Mouse (Mus musculus) liver, adult (tissue): ENCODE results near the gene Olfm1.

Experiments used
- GATA4 ChIP-seq: IDR thresholded peaks from 2 replicates; pipeline ENCODE4 v1.6.1; 2014; ENCODE audit warnings: mild to moderate bottlenecking, low read length; ENCODE audit not compliant: insufficient replicate concordance

The Olfm1 gene

DNA sequence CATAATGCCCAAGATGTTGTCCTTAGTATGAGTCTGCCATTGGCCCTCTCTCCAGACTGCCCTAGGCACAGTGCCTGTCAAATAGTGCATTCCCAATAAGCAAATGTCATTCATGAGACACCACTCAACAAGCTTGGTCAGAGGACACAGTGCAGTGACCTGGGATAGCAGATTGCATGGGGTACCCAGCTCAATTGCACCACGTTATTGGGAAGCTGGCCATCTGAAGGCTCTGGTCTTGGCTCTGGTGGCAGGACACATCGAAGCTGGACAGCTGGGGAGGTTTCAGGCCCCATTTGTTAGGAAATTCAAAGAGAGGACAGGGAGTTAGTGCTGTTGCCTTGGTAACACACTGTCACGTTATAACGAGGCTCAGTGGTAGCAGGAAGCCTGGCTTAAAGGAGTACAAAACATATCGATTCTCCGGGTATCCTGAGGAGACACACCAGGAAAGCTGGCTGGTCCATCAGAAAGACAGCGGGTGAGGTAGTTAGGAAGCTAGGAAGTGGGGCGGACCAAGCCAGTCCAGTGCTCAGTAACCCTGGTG lies 4.3 kb upstream of the Olfm1 start:
- no peak for TF ChIP-seq GATA4

DNA sequence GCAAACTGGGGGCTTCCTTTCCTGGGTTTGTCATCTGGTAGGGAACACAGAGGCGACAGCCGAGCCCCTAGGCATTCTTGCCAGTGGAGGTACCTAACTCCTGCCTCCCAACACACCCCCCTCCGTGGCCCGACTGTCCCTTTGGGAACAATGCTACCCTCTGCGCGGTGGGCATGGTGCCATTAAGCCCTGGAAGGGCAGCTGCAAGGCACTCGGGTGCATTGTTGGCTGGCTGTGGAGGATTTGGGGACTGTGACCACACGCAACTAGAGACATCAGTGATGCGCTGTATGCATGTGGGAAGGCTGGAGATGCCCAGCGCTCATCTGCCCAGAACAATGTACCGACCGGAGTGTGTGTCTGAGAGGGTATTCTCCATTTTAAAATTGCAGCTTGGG lies 897 bp downstream of the Olfm1 start:
- no peak for TF ChIP-seq GATA4

DNA sequence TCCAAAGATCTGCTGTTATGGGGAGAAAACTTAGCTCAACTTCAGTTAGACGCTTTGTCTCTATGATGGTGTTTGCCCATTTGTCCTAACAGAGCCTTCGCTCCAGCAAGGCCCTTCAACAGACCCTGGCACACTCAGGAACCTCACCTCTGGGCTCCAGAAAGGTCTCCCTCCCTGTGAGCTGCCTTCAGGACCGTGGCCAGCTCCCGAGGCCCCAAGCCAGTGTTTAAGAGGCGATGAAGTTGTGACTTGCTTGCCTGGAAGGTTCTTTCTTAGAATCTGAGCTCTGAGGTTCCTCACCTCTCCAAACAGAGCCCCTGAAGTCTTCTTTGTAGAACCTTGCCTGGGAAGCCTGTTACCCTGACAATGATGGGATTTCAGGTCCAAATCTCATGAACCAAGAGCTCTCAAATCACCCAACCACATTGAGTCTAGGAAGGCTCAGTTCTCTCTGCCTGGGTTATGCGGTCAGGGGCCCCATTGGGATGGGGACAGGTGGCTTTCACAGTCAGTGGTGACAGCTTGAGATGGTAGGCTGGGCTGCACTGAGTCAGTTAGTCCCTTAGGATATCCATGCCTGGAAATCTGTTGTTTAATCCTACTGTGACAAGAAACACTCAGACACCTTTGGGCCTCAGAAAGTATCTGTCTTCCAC lies 2.3 kb downstream of the Olfm1 start:
- TF ChIP-seq GATA4 = no peak

DNA sequence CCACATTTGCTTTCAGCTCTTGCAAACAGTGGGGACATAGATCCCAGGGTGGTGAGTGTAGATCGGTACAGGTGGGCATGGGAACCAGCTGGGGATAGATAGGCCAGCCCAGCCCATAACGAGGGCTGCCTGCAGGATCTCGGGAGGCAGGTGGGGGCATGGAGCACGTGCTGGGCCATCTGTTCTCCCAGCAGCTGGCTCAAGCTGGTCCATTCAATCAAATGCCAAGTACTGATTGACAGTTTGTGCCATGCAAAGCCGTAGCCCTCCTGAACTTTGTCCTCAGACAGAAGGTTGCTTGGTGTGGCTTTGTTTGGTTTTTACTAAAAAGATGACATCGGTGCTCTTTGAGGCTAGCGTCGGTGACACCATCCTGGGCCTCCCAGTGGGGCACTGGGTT lies 2.9 kb downstream of the Olfm1 start:
- TF ChIP-seq GATA4 = no peak

DNA sequence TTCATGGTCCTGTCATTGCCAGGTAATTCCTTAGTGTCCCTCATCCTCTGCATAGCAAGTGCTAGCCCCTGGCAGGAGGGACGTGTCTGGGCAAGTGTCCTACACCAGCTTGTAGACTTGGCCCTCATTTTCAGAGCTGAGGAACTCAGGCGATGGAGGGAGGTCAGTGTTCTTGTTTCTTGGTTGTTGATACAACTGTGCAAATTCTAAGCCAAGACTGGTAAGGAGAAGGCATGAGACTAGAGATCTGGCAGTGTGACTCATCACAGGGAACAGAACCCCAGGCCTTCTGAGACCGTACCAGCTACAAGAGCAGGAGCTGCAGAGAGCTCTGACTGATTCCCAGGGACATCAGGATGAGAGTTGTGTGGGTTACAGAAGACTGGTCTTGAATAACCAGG lies 8.6 kb downstream of the Olfm1 start:
- no peak for TF ChIP-seq GATA4

DNA sequence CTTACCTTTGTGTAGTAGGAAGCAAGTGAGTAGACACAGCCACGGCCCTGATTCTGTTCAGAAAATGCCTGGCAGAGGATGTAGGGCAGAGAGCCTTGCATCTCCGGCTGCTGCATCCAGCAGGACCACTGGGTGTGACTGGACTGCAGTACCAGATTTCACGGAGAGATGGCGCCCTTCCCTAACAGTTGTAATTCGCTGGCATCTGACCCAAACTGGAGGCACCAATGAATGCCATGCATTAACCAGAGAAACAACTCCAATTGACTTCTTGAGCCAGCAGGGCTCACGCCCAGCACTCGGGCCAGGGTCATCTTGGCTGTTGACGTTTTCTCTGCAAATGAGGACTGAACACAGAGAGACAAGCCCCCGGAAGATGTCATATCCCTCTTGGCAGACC lies 11.4 kb downstream of the Olfm1 start:
- no peak for TF ChIP-seq GATA4

DNA sequence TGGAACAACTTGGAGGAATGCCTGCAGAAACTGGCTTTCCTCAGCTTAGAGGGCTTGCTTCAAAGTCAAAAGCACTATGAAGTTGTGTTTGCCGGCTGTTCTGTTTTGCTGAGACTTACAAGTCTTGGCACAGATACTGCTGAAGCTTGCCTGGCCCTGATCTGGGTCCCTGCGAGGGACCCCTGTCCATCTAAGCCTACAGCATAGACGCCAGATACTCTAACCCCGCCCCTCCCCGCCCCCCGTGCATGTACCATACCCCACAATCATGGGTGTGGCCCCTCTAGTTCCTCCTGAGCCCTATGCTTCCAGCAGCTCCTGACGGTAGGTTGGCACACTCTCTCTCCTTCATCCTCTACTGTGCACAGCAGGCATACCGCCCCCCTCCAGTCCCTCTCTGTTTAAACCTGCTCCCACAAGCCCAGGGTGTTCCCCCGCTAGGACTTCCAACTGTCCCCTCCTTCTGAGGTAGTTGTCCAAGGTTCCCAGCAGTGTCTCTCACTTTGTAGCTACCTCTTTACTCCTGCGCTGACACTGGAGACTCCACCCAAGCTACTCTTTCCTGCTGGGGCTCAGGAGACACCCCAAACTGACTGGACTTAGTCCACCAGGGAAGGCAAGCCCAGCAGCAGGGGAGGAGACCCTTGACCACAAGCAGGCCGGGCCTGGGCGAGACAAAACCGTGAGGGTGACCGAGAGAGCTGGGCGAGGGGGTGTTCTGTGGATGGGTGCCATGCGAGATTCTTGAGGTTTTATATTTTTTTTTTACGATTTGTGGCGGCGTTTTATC lies 12.1 kb downstream of the Olfm1 start:
- TF ChIP-seq GATA4 = no peak

DNA sequence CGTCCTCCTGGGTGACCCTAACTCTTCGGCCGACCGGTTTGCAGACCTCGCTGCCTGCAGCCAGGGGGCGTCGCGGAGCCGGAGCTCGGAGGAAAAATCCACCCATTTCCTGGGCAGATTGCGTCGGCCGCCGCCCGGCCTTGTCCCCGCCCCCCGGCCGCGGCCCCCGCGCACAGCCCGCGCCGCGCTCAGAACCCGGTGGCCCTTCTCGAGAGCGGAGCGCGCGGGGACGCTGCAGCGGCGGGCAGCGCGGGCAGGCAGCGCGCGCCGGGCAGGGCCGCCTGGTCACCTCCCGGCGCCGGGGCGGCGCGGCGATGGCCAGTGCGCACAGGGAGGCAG lies 12.6 kb downstream of the Olfm1 start:
- TF ChIP-seq GATA4 = peak; percentile 51; the same call in 1 of the 2 replicates

DNA sequence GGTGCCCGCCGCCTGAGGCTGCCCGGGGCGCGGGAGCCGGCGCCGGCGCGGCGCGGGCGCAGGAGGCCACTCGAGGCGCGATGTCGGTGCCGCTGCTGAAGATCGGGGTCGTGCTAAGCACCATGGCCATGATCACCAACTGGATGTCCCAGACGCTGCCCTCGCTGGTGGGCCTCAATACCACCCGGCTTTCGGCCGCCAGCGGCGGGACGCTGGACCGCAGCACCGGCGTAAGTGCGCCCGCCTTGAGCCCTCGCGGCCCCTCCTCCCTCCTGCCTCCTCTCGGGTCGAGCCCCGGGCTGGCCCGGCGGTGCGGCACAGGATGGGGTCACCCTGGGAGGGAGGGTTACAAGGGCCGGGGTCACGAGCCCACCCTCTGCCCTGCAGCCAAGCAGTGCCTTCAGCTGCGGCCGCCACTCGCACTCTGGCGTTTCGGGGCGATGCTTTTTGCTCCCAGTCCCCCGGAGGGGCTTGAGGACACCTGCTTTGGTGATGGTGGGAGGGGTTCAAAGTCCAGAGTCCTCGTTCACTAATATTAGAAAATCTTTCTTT lies 13.2 kb downstream of the Olfm1 start:
- no peak for TF ChIP-seq GATA4

DNA sequence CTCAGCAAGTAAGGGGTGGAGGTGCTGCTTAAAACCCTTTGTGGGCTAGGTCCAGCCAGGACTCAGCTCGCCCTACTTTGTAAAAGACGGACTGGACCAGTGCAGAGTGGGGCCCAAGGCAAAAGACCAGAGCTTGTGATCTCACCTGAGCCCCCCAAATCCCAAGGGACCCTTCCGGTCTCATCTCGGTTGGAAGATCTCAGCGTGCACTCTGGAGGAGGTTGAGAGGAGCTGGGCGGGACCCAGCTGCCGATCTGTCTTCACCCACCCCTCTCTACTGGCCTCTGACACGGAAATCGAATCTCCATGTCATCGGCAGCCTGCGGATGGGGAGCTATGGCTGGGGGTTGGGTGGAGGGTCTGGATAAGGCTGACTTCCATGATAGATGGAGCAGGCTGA lies 13.7 kb downstream of the Olfm1 start:
- TF ChIP-seq GATA4 = no peak

DNA sequence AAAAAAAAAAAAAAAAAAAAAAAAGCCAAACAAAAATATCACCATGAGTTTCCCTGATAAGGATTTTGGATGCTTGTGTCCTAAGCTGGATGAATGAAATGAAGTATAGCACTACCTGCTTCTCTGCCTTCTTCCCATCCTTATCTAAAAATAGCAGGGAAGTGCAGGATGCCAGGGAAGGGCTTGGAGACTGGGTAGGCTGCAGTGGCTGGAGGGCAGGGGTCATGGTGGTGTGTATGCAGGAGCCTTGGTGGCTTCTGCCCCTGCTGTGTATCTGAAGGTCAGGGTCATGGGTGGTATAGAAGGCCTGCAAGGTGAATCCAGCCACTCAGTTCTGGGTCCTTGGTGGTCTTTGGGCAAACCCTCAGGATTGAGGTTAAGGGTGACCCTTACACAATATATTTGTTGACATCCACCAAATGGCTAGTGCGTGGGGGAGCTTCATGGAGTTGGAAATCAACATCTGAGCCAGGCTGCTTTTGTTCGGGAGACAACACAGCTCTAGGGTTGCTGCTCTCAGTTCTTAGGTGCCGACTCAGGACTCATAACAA lies 14.5 kb downstream of the Olfm1 start:
- no peak for TF ChIP-seq GATA4

DNA sequence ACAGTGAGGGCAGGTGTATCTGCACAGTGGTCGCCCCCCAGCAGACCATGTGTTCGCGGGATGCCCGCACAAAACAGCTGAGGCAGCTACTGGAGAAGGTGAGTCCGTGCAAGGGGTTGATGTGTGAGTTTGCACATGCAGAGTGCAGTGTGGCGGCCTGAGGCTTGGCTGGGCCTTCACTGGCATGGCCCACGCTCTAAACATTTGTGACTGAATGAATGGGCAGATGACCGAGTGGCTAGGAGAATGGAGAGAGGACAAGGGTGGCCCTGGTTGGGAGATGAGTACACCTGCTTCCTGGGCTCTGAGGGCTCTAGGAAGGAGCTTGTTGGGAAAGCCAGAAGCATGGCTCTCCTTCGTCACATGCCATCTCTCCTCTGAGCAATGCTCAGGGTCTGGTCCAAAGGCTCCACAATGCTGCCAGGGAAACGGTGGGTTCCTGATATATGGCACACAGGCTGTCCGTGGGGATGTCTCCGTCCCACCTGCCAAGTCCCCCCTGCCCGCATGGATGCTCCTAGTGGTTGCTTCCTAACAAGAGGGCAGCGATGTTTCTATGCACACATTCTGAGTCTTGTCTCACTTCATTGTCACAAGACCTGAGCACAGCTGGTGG lies 15.4 kb downstream of the Olfm1 start:
- TF ChIP-seq GATA4 = no peak

DNA sequence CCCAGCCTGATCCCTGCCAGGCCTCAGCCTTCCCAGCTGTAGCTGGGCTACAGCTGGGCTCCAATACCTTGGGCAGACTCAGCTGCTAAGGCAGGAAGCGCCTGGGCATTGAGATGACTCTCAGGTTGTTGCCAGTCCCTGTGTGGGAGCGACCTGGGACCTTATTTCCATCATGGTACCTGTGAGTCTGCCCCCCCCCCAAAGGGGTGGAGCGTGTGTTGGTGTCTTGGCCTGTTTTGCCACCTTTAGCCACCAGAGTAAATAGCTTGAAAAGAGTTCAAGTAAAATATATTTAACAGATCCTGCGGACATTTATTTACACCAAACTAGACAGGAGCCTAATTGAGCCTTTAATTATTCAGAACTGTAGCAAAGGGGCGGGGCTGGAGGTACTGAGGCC lies 16.4 kb downstream of the Olfm1 start:
- no peak for TF ChIP-seq GATA4

DNA sequence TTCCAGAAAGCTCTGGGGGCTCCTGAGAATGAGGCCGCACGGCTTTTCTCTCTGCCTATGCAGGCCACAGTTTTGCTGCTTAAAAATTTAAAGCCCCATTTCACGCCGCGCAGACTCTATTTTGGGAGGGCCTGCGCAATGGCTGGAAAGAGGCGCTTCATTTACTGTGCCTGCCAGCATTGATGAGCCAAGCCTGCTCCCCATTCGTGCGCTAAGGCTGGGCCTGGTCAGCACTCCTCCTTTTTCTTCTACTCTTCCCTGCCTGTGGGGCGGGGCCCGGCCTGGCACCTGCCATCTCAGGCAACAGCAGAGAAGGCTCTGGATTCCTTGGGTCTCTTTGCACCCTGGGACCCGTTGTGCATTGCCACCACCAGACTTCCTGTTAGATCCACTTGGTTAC lies 16.9 kb downstream of the Olfm1 start:
- no peak for TF ChIP-seq GATA4

DNA sequence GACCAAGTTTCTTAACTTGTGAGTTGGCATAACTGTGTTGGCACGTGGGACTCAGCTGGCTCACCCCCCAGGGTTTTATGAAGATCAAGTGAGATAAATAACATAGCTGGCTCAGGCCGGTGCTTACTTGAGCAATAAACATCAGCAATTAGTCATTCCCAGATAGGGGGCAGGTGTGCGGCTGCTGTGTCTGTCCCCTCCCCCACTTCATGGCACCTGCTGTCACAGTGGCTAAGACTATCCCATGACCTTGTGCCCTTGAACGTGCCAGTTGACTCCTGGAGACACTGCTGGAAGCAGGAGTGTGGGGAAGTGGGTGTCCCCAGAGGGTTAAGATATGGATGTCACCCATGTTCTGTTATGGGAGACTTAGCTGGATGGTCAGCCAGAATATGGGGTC lies 17.5 kb downstream of the Olfm1 start:
- TF ChIP-seq GATA4 = no peak
